Mouse (Mus musculus) cerebellum, adult 2 months (tissue): ENCODE results near the gene Cend1.

Source experiments
- CTCF ChIP-seq: fragments of 200-500 bp; IDR thresholded peaks from 2 replicates; pipeline ENCODE4 v1.5.1; 2011; ENCODE audit warnings: low read depth, mild to moderate bottlenecking, control low read depth, low read length, moderate library complexity, borderline replicate concordance; ENCODE audit not compliant: insufficient read depth
- POLR2A ChIP-seq: fragments of 200-500 bp; IDR thresholded peaks from 2 replicates; pipeline ENCODE4 v1.6.1; 2011; ENCODE audit warnings: low read length, control low read depth, borderline replicate concordance; ENCODE audit not compliant: insufficient read depth

DNA sequence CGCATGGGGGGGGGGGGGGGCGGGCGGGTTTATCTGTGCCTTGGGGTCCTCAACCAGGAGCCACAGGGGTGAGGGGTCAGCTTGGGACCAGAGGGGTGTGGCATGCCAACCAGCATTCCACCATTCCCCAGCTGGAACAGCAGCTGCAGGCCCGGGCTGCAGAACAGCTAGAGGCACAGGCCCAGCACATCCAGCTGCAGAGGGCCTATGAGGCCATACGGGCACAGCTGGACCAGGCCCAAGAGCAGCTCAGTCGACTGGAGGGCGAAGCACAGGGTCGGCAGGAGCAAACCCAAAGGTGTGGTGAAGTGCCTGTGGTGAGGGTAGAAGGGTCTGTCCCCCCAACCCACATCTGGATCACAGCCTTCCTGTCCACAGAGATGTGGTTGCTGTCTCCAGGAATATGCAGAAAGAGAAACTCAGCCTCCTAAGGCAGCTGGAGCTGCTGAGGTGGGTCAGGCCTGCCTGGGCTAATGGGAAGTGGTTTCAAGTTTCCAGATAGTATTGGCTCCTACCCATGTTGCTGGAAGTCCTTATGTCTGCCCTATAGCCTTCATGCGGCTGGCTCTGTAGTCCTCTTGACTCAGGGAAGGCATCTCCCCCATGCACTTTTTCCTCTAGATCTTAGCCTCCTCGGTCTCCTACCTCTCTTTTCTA, 36.2 kb upstream of the Cend1 start:
- TF ChIP-seq POLR2A, result no peak
- no peak for TF ChIP-seq CTCF
